Mouse (Mus musculus) adrenal gland, postnatal 25 days (tissue): ENCODE measurements at regions not wholly inside any gene's neighbourhood (a gene's known extent, or its start where the extent isn't known, plus 50 kb on each side); places are given as distances from the start of the nearest gene placed in this dataset.
"Not testable (repeated sequence)": the region's sequence is repeated elsewhere in the genome, so short reads cannot be mapped to it uniquely, and the experiment has no call there.

Experiments used
- DNase-seq: peaks from one replicate; pipeline ENCODE4 v3.0.0; 2021; ENCODE audit warnings: mixed read lengths

GRCm38 (mm10) chr2:114454901-114455300, 199.9 kb downstream of the Dph6 start:
- no peak for DNase-seq

- DNase-seq = no peak
Observed at GRCm38 (mm10) chr2:114450185-114450584, 204.6 kb downstream of the Dph6 start.

- peak; percentile 18 for DNase-seq
Observed at GRCm38 (mm10) chr2:114443801-114444200, 211.0 kb downstream of the Dph6 start.

- no peak for DNase-seq
Observed at GRCm38 (mm10) chr2:114440943-114441342, 213.8 kb downstream of the Dph6 start.

- DNase-seq = no peak
Observed at GRCm38 (mm10) chr2:114439668-114440067, 215.1 kb downstream of the Dph6 start.

GRCm38 (mm10) chr2:114438048-114438447, 216.7 kb downstream of the Dph6 start:
- DNase-seq = no peak

GRCm38 (mm10) chr2:114427426-114428157, 226.3 kb upstream of the Zfp770 start:
- DNase-seq = peak; percentile 70

- DNase-seq = no peak
Observed at GRCm38 (mm10) chr2:114419346-114419745, 218.1 kb upstream of the Zfp770 start.

GRCm38 (mm10) chr2:114413013-114413412, 211.7 kb upstream of the Zfp770 start:
- DNase-seq = no peak

GRCm38 (mm10) chr2:114411940-114412715, 210.9 kb upstream of the Zfp770 start:
- no peak for DNase-seq

GRCm38 (mm10) chr2:114410717-114411116, 209.4 kb upstream of the Zfp770 start:
- no peak for DNase-seq

GRCm38 (mm10) chr2:114409542-114409941, 208.3 kb upstream of the Zfp770 start:
- DNase-seq = no peak

- no peak for DNase-seq
Observed at GRCm38 (mm10) chr2:114407408-114407807, 206.1 kb upstream of the Zfp770 start.

GRCm38 (mm10) chr2:114384566-114384965, 183.3 kb upstream of the Zfp770 start:
- no peak for DNase-seq

- DNase-seq = no peak
Observed at GRCm38 (mm10) chr2:114378844-114379533, 177.7 kb upstream of the Zfp770 start.

GRCm38 (mm10) chr2:114373476-114373875, 172.2 kb upstream of the Zfp770 start:
- no peak for DNase-seq

GRCm38 (mm10) chr2:114353876-114354275, 152.6 kb upstream of the Zfp770 start:
- not testable (repeated sequence) for DNase-seq

GRCm38 (mm10) chr2:114340578-114341293, 139.5 kb upstream of the Zfp770 start:
- DNase-seq = no peak

GRCm38 (mm10) chr2:114301746-114302145, 100.5 kb upstream of the Zfp770 start:
- no peak for DNase-seq

- DNase-seq = no peak
Observed at GRCm38 (mm10) chr2:114295110-114295509, 93.8 kb upstream of the Zfp770 start.

- no peak for DNase-seq
Observed at GRCm38 (mm10) chr2:114291387-114291786, 90.1 kb upstream of the Zfp770 start.

- DNase-seq = no peak
Observed at GRCm38 (mm10) chr2:114275536-114275935, 74.3 kb upstream of the Zfp770 start.
